Mouse (Mus musculus): ENCODE data around the gene Adamts5.

The Adamts5 gene

DNA sequence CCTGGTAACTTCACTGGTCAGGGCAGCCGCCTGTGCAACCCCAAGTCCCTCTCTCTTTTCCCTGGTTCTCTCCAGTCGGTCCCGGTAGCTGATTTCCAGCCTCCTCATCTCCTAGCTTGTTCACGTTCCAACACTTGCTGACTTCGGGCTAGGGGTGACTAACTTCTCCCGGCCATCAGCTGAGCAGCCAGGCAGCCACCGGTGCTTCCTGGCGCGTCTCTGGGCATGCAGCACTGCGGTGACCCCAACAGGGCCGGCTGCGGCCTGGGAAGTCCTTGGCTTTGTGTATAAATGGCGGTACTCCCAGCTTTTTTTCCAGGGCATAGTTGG, at the start of gene Adamts5:
TSS of gene Adamts5 (minus strand) at position 248 of the 330 bp plus-strand sequence.
- DNase-seq (ENCODE audit: inconsistent ontology term), result peak; percentile 85

DNA sequence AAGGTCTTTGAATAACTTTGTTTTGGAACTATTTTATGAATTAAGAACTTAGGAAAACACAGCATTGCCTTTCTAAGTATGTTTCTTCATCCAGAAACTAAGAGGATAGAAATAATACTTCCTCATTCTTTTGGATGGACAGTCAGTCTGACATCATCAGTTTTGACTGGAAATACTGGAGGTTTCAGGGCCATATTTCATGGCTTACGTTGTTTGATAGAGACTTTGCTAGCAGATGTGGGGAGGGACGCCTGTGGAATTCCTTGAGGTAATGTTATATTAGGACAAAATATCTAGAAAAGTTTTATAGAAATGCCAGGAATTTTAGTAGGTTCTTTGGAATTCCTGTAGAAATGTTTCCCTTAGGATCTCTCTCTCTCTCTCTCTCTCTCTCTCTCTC, 48.7 kb upstream of the Adamts5 start:
- peak; percentile 53 for DNase-seq (ENCODE audit: inconsistent ontology term)

DNA sequence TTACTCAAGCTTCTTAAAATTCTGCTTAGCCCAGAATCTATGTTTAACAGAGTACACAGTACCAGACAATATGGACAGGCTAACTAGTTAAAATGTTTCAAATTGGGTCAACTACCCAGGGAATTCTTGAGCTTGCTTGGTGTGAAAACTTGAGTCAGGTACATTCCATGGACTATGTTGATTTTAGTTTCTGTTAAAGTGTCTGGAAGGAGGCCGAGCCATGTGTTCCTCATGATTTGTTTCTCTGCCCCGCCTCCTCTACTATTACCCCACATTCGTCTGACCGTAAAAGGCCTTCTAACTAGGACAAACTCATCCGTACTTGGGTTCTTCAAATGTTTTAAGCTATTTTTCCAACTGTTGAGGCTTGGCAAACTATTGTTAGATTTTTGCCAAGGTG, 24.4 kb upstream of the Adamts5 start:
- DNase-seq (ENCODE audit: inconsistent ontology term), result no peak

DNA sequence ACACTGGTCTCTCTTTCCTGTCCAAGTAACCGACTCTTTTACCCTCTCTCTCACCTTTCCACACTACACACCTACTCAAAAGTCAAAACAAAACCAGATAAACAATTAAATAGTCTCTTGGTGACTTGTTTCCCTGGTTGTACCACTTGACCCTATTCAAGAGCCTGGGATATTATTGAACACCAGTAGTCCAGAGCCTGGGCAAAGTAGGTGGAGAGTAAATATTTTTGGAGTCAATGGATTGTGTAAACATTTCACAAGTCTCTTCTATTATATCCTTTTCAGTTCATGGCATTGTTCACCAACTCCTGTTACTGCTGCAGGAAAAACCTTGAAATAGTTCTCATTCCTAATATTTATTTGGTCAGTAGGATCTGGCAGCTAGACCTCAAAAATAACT, 20.8 kb upstream of the Adamts5 start:
- peak; percentile 62 for DNase-seq (ENCODE audit: inconsistent ontology term)

DNA sequence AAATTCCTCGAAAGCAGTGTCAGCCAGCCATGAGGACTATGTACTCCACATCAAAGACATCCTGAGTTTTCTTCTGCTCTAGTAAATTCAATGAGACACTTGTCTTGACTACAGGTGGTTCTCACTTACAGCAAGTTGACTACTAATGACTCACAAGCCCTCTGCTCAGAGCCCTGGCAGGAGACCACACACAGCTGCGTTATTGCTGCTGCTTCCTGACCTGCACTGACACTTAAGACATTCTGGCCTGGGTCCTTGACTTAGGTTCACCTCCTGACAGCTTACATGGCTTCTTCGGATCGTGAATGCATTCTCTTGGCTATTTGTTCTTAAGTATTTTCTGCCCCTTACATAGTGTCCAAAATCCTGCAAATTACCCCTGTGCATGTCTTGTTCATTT, 18.5 kb upstream of the Adamts5 start:
- peak; percentile 43 for DNase-seq (ENCODE audit: inconsistent ontology term)

DNA sequence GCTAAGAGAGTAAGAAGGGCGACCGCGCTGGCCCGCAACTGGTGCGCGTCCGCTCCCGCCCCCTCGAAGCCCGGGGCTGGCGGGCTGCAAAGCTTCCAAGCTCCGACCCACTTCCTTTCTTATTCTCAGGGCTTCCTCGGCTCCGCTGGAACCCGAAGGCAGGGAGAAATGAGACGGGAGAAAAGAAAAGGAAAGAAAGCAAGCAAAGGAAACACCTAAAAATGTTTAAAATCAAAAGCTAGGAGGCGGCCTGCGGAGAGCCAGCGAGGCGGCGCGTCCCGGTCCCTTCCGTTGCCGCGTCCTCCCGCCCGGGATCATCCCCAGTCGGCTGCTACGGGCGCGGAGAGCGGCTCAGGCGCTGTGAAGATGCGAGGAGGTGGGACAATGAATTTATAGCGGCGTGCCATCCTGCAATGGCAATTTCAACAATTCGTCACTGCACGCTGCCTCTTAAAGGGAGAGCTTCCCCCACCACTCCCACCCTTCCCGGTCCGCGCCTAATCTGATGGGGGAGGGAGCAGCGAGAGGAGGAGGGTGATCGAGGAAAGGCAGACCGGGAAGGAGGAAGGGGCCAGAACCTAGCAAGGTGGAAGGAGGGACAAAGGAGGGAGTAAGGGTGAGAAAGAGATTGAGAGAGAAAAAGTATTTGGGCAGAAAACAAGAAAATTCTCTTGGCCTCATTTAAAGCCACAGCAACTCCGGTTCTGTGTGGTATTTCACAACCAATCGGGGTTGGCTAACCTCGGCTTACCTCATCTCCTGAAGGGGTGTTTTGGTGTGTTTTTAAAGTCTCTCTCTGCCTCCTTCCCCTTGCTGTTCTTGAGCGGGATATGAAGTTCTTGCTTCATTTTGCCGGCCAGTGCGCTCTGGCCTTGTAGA, 687 bp downstream of the Adamts5 start:
- DNase-seq (ENCODE audit: inconsistent ontology term), result peak; percentile 90

DNA sequence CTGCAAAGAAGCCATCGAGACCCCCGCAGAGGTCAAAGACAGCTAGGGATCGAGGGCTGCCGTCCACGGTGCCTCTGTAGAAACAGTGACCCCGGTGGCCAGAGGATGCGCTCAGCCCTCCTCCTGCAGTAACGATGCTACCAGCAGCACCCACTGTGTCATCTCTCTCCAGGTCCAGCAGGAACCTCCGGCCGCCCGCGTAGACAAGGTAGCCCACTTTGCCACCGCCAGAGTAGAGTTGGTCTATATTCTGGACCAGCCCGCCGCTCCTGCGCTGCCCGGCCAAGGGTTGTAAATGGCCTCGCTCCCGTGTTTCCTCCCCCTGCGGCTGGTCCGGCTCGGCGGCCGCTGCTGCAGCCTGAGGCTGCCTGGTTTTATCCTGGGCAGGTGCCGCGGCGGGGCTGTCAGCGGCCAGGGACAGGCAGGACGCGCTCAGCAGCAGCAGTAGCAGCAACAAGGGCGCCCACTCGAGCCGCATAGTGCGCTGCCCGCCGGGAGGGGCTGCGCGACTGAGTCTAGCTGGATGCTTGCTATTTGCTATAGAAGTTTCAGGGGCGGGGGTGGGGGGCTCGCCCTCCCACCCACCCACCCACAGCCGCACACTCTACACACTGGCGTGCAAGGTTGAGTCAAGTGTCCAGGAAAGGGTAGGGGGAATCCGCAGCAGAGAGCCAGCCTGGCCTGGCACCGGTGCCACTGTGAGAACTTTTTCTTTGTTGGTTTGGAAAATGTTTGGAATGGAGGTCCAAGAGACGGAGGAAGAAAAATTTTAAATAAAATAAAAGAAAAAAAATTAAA, 1.6 kb downstream of the Adamts5 start:
- peak; percentile 55 for DNase-seq (ENCODE audit: inconsistent ontology term)

DNA sequence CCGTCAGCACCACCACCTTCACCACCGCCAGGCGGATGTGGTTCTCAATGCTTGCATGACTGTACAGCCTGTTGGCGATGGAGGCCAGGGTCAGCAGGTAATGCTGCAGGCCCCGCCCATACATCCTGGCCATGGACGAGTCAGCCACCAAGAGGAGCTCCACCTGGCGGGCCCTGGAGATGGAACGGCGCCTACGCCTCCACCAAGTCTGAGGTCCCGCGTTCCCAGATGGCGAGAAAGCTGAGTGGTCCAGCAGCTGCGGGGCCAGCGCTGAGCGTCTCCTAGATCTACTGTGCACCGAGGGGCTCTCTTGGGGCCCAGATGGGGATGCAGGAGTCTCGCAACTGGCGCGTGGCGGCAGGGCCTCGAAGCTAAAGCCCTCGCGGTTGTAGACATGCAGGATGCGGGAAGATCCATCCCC, 2.3 kb downstream of the Adamts5 start:
- DNase-seq (ENCODE audit: inconsistent ontology term), result peak; percentile 62

DNA sequence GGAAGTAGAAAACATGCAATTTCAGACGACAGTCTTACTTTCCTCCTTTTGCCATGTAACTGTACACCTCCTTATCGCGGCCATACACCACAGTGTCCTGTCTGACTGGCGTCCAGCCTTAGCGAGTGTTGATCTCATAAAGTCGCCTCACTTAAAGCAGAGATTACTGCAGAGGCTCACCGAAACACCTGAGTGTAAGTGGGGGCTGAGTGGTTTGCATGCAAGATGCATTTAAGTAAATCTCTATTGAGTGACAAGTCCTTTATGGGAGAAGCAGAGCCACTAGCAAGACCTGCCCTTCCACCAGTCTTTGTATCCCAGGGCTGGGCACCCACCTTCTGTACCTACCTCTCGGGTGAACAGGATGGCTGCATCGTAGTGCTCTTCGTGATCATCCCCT, 2.8 kb downstream of the Adamts5 start:
- DNase-seq (ENCODE audit: inconsistent ontology term), result no peak

DNA sequence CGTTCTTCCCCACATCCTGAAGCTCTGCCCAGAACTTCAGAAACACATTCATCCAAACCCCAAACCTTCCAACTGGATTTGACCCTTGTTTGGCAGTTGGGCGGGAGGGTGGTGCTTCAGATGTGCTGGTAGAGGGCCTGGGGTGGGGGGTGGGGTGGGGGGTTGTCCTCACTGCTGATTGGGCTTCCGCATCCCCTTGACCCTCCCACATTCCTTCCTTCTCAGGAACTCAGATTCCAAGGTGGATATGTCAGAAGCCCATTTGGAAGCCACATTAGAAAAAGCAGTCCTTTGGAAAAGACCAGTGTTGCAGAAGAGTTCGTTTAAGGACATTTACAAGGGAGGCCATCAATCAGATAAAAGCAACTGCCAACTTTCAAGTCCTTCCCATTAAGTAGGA, 3.2 kb downstream of the Adamts5 start:
- peak; percentile 95 for DNase-seq (ENCODE audit: inconsistent ontology term)

DNA sequence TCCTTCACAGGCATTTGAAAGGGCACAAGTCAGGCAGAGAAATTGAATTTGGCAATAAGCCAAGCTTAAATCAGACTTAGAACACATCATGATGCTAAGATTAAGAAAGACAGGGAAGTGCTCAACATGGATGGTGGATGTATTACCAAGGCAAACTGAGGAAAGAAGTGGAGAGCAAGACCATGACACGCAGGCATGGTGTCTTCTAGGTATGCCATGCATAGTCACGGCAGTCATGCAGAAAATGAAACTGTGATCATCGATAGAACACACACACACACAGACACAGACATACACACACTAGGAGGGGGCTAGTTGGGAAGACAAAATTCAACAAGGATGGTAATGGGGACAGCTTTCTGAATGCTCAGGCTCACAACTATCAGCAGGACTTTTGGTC, 3.8 kb downstream of the Adamts5 start:
- DNase-seq (ENCODE audit: inconsistent ontology term), result peak; percentile 39

DNA sequence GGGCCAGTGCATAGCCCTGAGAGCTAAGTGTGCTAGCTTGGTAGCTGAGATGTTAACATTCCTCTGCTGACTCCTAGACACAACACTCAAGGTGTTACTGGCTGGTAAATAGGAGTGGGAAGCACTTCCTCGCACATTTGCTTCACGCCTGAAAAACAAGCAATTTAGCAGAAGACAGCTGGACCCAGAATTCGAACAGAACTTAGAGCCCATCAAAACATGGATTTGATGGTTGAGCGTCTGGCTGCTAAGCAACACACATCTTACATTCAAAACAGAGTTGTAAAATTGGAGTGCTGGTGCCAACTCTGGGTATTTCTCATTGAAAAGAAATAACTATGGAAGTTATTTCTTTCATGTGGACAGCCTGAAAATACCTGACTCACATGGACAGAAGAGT, 5.7 kb downstream of the Adamts5 start:
- no peak for DNase-seq (ENCODE audit: inconsistent ontology term)

DNA sequence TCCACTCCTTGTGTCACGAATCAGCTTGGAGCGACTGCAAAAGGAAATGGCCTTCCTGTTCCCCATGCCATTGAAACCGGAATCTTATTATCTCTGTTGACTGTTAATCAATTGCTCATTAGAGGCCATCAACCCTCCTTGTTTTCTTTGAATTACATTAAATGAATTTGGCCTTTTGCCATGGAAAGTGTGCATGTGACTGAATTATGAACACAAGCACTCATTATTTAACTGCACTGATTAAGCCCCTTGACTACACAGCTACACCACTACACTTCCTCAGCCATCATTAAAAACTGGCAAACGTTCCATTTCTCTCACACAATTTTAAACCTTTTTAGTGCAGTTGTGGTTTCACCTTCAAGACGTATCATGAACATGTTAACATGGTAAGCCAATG, 11.8 kb downstream of the Adamts5 start:
- DNase-seq (ENCODE audit: inconsistent ontology term), result peak; percentile 68

DNA sequence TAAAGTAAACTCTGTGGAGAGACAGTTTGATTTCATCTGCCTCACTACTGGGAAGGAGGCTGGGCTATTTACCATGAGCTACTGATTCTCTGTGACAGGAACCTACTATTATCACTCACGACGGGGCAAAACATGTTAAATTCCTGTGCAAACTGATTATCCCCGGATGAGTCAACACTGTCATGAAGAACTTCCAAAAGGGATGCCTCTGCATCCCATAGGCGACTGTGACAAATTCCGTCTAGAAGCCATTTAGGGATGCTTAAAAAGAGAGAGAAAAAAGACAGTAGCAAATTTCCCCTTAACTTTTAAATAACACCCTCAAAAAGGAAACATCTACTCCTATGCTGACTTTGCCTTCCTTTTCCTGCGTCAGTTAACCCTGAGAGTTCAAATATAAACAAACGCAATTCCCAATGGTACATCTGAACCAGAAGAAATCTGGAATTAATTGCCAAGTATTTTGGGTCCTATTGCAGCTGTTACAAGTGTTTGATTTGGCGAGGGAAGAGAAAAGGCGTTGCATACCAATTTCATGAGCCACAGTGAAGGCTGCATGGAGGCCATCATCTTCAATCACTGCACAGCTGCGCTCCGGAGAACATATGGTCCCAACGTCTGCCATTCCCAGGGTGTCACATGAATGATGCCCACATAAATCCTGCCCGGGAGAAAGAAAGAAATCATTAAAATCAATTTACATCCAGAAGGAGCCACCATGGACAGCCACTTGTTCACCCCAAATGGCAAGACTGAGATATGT, 14.2 kb downstream of the Adamts5 start:
- DNase-seq (ENCODE audit: inconsistent ontology term), result peak; percentile 52

DNA sequence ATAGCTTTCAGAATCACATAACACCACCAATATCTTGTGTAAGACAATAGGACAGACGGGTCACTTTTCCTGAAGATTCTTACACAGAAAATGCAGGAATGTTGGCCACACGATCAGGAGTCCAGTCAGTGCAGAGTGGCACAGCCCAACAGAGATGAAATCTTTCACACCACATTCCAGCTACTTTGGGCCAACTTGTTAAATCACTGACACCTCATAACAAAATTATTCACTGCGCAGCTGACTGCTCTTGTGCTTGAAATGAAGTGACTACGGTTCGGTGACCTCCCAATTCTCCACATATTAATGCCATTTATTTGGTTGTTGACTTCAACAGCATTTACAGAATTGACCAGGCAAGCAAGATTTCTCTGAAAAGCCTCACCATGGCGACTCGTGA, 22.6 kb downstream of the Adamts5 start:
- DNase-seq (ENCODE audit: inconsistent ontology term), result peak; percentile 84

DNA sequence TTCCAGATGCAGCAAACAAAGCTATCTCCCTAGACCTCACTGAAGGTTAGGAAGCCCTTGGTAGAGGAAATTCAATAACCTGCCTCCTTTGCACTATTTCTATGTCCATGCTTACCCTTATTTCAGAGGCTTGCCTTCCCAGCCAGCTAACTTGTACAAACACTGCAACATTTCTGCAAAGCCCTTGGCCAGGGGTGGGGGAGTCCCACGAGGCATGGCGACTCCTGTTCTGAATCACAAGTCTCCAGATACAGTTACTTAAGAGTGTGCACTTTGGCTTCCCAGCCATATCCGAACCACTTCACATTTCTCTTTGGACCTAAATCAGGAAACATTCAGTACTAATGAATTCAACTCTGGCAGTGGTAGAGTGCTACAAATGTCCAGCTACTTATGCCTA, 27.5 kb downstream of the Adamts5 start:
- no peak for DNase-seq (ENCODE audit: inconsistent ontology term)

DNA sequence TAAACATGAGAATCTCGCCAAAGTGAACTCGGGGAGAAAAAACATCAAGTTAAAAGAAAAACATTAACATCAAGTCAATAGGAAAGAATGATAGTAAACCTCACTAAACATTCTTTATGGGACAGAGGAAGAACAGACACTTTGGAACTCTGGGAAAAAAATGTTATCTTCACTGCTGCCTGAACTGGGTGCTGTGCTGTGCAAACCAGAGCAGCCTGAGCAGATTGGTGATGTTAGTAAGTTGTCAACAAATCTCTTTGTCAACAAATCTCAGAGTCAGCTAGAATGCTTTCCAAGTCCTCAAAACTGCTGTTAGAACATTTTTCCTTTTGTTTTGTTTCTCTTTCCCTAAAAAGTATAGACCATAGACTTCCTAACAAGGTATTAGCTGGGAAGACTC, 29.7 kb downstream of the Adamts5 start:
- DNase-seq (ENCODE audit: inconsistent ontology term), result no peak

DNA sequence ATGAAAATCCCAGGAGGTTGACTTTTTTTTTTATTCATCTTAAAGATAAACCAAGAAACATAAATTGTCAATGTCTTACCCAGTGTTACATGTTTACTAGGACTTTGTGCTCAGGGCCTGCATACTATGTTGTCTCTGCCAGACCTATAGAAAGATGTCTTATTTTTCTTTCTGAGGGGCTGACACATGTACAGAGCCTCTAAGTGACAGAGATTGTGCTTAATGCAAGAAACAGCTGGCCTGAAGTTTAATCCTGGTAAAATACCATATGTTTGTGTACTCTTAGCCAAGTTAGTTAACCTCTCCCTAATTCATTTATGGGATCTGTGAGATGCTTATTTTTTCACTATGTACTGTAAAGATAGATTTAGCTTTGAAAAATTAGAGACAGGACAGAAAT, 30.4 kb downstream of the Adamts5 start:
- DNase-seq (ENCODE audit: inconsistent ontology term), result no peak

DNA sequence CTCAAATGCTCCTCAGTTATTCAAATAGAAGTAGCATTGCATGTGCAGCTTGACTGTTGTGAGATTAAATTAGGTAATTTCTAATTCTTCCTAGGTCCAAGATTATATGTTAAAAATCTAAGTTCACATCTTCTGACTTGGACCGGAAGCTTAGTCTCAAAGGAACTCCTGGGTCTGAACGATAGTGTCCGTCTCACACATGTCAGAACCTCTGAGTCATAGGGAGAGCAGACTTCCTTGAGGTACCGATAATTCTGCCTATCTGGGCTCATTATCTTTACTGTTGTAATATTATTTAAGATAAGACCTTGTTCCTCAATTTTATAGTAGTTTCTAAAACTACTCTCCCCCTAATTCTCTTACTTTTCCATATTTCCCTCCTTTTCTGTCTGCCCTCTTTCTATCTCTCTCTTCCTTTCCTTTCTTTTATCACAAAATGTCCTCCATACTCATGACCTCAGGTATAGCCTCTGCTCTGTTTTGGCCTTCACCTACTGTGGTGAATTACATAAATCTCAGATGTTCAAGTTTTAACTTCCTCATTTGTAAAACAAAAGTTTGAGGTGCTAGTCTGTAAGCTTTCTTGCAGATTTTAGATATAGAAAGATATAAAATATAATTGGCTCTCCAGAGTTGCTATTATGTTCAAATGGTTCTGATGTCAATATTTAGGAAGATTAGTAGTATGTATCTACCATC, 36.8 kb downstream of the Adamts5 start:
- no peak for DNase-seq (ENCODE audit: inconsistent ontology term)

DNA sequence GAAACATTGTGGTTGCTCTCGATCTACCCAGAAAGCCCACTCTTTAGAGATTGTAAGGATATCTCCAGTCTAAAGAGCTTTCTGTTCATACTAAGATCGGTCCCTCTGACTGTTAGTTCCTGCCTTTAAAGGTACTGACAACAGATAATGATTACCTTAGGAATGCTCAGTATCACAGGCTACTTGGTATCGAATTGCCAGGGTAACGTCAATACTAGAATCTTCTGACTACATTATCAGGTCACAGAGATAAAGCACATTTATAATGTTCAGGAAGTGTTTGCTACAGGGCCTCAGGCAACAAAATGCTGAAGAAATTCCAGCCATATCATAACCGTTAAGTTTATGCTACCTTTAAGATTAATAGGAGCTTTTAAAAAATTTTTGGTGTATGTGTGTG, 47.1 kb downstream of the Adamts5 start:
- no peak for DNase-seq (ENCODE audit: inconsistent ontology term)

DNA sequence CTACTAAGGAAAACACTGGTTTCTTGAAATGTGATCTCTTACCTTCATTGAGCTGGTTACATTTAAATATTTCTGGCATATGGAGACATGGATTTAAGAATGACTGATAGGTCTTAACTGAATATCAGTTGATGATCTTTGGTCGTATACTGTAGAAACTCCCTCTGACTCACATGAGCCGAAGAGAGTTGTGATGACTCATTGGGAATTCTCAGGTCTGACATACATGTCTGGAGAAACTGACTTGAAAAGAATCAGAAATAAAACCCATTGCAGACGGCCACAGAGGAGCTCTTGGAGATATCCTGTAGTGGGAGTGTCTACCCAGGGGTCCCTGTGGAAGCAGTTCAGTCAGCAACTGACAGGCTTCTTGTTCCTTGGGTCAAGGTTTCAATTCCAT, 74.6 kb downstream of the Adamts5 start:
- no peak for DNase-seq (ENCODE audit: inconsistent ontology term)
